Mouse (Mus musculus): Measurements from ENCODE around the gene Gpx4. TPM values are rescaled to one million over a fixed set of nuclear protein-coding genes. Genes with fewer than 3 reads are reported as not detected.
A peak's percentile ranks its signal among the peaks of the same experiment; 100 is the strongest.

Gpx4 gene
- polyA plus RNA-seq (2012; rRNA removed), result 890 and 934 TPM in 2 replicates

GRCm38 (mm10) chr10:80047041-80047565, at the start of gene Gpx4:
Gene Gpx4, plus strand, starts transcription at chr10:80047166.
- Histone ChIP-seq H3K4me1 (ENCODE audit: control insufficient read depth, insufficient read depth, low read length) (no peaks in the 10 kb centered on the region), H3K4me3 (ENCODE audit: insufficient read depth, low read length) (no peak within 1 kb of the TSS), H3K27ac (ENCODE audit: insufficient read depth, low read length) (no peak within 1 kb of the TSS)
- TF ChIP-seq CTCF (IDR thresholded peaks at IDR 0.05; ENCODE audit: extremely low read depth, insufficient read depth, low read length) (no peak), POLR2A (IDR thresholded peaks at IDR 0.05; ENCODE audit: extremely low read depth, insufficient read depth, low read length) (no peak)

GRCm38 (mm10) chr10:79997819-79998218, 49.1 kb upstream of the Gpx4 start:
- Histone ChIP-seq H3K4me3 (ENCODE audit: insufficient read depth, low read length) (peak overlapping the region; percentile 73), H3K27ac (ENCODE audit: insufficient read depth, low read length) (no peak overlapping the region), H3K4me1 (ENCODE audit: control insufficient read depth, insufficient read depth, low read length) (no peaks in the 10 kb centered on the region)
- TF ChIP-seq CTCF (IDR thresholded peaks at IDR 0.05; ENCODE audit: extremely low read depth, insufficient read depth, low read length) (no peak), POLR2A (IDR thresholded peaks at IDR 0.05; ENCODE audit: extremely low read depth, insufficient read depth, low read length) (no peak)

- Histone ChIP-seq H3K4me3 (ENCODE audit: insufficient read depth, low read length) (no peak overlapping the region), H3K27ac (ENCODE audit: insufficient read depth, low read length) (no peak overlapping the region), H3K4me1 (ENCODE audit: control insufficient read depth, insufficient read depth, low read length) (no peaks in the 10 kb centered on the region)
- TF ChIP-seq POLR2A (IDR thresholded peaks at IDR 0.05; ENCODE audit: extremely low read depth, insufficient read depth, low read length) (no peak), CTCF (IDR thresholded peaks at IDR 0.05; ENCODE audit: extremely low read depth, insufficient read depth, low read length) (no peak)
Observed at GRCm38 (mm10) chr10:80001945-80002344, 45.0 kb upstream of the Gpx4 start.

GRCm38 (mm10) chr10:80002829-80003228, 44.1 kb upstream of the Gpx4 start:
- no peak for TF ChIP-seq POLR2A (IDR thresholded peaks at IDR 0.05; ENCODE audit: extremely low read depth, insufficient read depth, low read length)
- TF ChIP-seq CTCF (IDR thresholded peaks at IDR 0.05; ENCODE audit: extremely low read depth, insufficient read depth, low read length), result no peak
- H3K4me3 ChIP-seq (ENCODE audit: insufficient read depth, low read length), result no peak overlapping the region
- no peaks in the 10 kb centered on the region for H3K4me1 ChIP-seq (ENCODE audit: control insufficient read depth, insufficient read depth, low read length)
- H3K27ac ChIP-seq (ENCODE audit: insufficient read depth, low read length), result no peak overlapping the region

GRCm38 (mm10) chr10:80003374-80004232, 43.4 kb upstream of the Gpx4 start:
- H3K27ac ChIP-seq (ENCODE audit: insufficient read depth, low read length), result no peak overlapping the region
- no peak for TF ChIP-seq CTCF (IDR thresholded peaks at IDR 0.05; ENCODE audit: extremely low read depth, insufficient read depth, low read length)
- no peak for TF ChIP-seq POLR2A (IDR thresholded peaks at IDR 0.05; ENCODE audit: extremely low read depth, insufficient read depth, low read length)
- no peaks in the 10 kb centered on the region for H3K4me1 ChIP-seq (ENCODE audit: control insufficient read depth, insufficient read depth, low read length)
- no peak overlapping the region for H3K4me3 ChIP-seq (ENCODE audit: insufficient read depth, low read length)

- TF ChIP-seq POLR2A (IDR thresholded peaks at IDR 0.05; ENCODE audit: extremely low read depth, insufficient read depth, low read length) (no peak), CTCF (IDR thresholded peaks at IDR 0.05; ENCODE audit: extremely low read depth, insufficient read depth, low read length) (no peak)
- Histone ChIP-seq H3K4me3 (ENCODE audit: insufficient read depth, low read length) (no peak overlapping the region), H3K27ac (ENCODE audit: insufficient read depth, low read length) (no peak overlapping the region), H3K4me1 (ENCODE audit: control insufficient read depth, insufficient read depth, low read length) (no peaks in the 10 kb centered on the region)
Observed at GRCm38 (mm10) chr10:80004233-80004705, 42.7 kb upstream of the Gpx4 start.

- Histone ChIP-seq H3K4me3 (ENCODE audit: insufficient read depth, low read length) (no peak overlapping the region), H3K27ac (ENCODE audit: insufficient read depth, low read length) (no peak overlapping the region), H3K4me1 (ENCODE audit: control insufficient read depth, insufficient read depth, low read length) (no peaks in the 10 kb centered on the region)
- TF ChIP-seq CTCF (IDR thresholded peaks at IDR 0.05; ENCODE audit: extremely low read depth, insufficient read depth, low read length) (no peak), POLR2A (IDR thresholded peaks at IDR 0.05; ENCODE audit: extremely low read depth, insufficient read depth, low read length) (no peak)
Observed at GRCm38 (mm10) chr10:80011740-80012139, 35.2 kb upstream of the Gpx4 start.

GRCm38 (mm10) chr10:80013609-80014008, 33.4 kb upstream of the Gpx4 start:
- H3K4me1 ChIP-seq (ENCODE audit: control insufficient read depth, insufficient read depth, low read length), result no peaks in the 10 kb centered on the region
- H3K4me3 ChIP-seq (ENCODE audit: insufficient read depth, low read length), result no peak overlapping the region
- TF ChIP-seq POLR2A (IDR thresholded peaks at IDR 0.05; ENCODE audit: extremely low read depth, insufficient read depth, low read length) (no peak), CTCF (IDR thresholded peaks at IDR 0.05; ENCODE audit: extremely low read depth, insufficient read depth, low read length) (no peak)

GRCm38 (mm10) chr10:80014484-80015290, 32.3 kb upstream of the Gpx4 start:
- no peak for TF ChIP-seq CTCF (IDR thresholded peaks at IDR 0.05; ENCODE audit: extremely low read depth, insufficient read depth, low read length)
- TF ChIP-seq POLR2A (IDR thresholded peaks at IDR 0.05; ENCODE audit: extremely low read depth, insufficient read depth, low read length), result no peak
- H3K4me3 ChIP-seq (ENCODE audit: insufficient read depth, low read length), result no peak overlapping the region
- H3K27ac ChIP-seq (ENCODE audit: insufficient read depth, low read length), result no peak overlapping the region
- no peaks in the 10 kb centered on the region for H3K4me1 ChIP-seq (ENCODE audit: control insufficient read depth, insufficient read depth, low read length)

More at GRCm38 (mm10) chr10:80013609-80014008, 33.4 kb upstream of the Gpx4 start:
- H3K27ac ChIP-seq (ENCODE audit: insufficient read depth, low read length), result no peak overlapping the region

Data from cortical plate, adult 2 months (tissue).